Mouse (Mus musculus) G1E (cell line): ENCODE measurements around the gene Ncaph2. TPM values are rescaled to one million over a fixed set of nuclear protein-coding genes. Genes with fewer than 3 reads are reported as not detected.

Experiments used
- ATAC-seq: 2 replicates; pipeline ENCODE4 v1.8.0; 2016; ENCODE audit warnings: mild to moderate bottlenecking; ENCODE audit not compliant: insufficient number of reproducible peaks, poor library complexity, low FRiP score, severe bottlenecking; ENCODE audit errors: extremely low read depth
- DNase-seq: peaks from one replicate; pipeline ENCODE4 v3.0.0; 2012; ENCODE audit warnings: low spot score
- H3K27me3 ChIP-seq: 2 replicates; pipeline ENCODE4 v1.6.1; 2012; ENCODE audit warnings: mild to moderate bottlenecking, low read length, inconsistent platforms; ENCODE audit not compliant: insufficient read depth
- H3K36me3 ChIP-seq: replicated peaks from 2 replicates; pipeline ENCODE3; 2012; ENCODE audit warnings: mild to moderate bottlenecking, inconsistent platforms
- H3K4me1 ChIP-seq: 2 replicates; pipeline ENCODE4 v1.6.1; 2012; ENCODE audit warnings: low read depth, low read length, inconsistent platforms, mixed read lengths; ENCODE audit not compliant: insufficient read depth
- H3K4me3 ChIP-seq: 2 replicates; pipeline ENCODE4 v1.5.1; 2012; ENCODE audit warnings: low read depth, mild to moderate bottlenecking, inconsistent platforms, low read length, moderate library complexity, mixed read lengths
- H3K9me3 ChIP-seq: replicated peaks from 2 replicates; pipeline ENCODE4 v1.6.1; 2012; ENCODE audit warnings: inconsistent platforms
- CTCF ChIP-seq: IDR thresholded peaks from 2 replicates; pipeline ENCODE4 v1.5.1; 2012; ENCODE audit warnings: low read depth, low read length, inconsistent platforms, mixed read lengths
- GATA1 ChIP-seq: IDR thresholded peaks from 2 replicates; pipeline ENCODE4 v1.6.1; 2012; ENCODE audit warnings: borderline replicate concordance, low read length, inconsistent platforms, mixed read lengths
- GATA2 ChIP-seq: IDR thresholded peaks from 2 replicates; pipeline ENCODE4 v1.6.1; 2012; ENCODE audit warnings: low read depth, low read length, inconsistent platforms, borderline replicate concordance
- POLR2AphosphoS5 ChIP-seq: IDR thresholded peaks from 2 replicates; pipeline ENCODE4 v1.6.1; 2012; ENCODE audit warnings: low read depth, low read length, inconsistent platforms; ENCODE audit not compliant: insufficient replicate concordance
- TAL1 ChIP-seq: conservative IDR thresholded peaks from 2 replicates; pipeline ENCODE4 v1.6.1; 2012; ENCODE audit warnings: low read depth, low read length, inconsistent platforms, mixed read lengths
- polyA plus RNA-seq: library from polyadenylated mRNA; stranded (reverse); fragments of >175 nt; gene quantifications from 2 replicates; pipeline ENCODE4 v1.2.3, GENCODE M21; 2012
- total RNA-seq, 2 experiments: library from RNA; stranded (forward) in 1 of 2; stranded (reverse) in 1 of 2; fragments of 200-1000 nt in 1 of 2; fragments of >200 nt in 1 of 2; fragmentation: Nextera tagmentation in 1 of 2; gene quantifications; 2 replicates each; pipeline ENCODE4 v1.2.3; 2014 to 2017

Gene Ncaph2
- total and polyA plus RNA-seq, 3 experiments: 78.1 to 147 (median 130) TPM

DNA sequence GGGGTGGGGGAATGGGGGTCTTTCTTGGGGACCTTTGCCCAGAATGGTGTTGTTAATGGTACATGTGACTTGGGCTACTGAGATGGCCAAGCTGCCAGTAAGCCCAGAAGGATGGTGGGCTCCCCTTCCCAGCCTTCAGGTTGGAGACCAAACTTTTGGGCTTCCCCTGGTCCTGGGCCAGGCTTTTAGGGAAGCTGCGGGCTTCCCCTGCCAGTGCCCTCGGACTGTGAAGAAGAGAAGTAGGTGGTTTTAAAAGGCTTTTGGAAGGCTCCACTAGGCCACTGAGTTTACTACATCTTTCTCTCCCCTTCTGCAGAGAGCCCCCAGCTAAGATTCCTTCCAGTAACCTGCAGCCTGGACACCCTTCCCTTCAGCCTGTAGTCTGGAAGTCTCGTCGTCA is 31.9 kb upstream of the Ncaph2 start:
- Histone ChIP-seq H3K27me3 (peaks cover 48% of the 10 kb centered on the region), H3K9me3 (no peaks in the 10 kb centered on the region), H3K4me3 (no peak overlapping the region), H3K4me1 (peaks cover 6% of the 10 kb centered on the region; the same call in 1 of the 2 replicates), H3K36me3 (no peaks in the 10 kb centered on the region)
- no peak for DNase-seq
- TF ChIP-seq GATA2: no peak
- TF ChIP-seq CTCF: no peak
- TF ChIP-seq GATA1: no peak
- TF ChIP-seq TAL1: no peak
- no peak for TF ChIP-seq POLR2AphosphoS5
- no peak for ATAC-seq

DNA sequence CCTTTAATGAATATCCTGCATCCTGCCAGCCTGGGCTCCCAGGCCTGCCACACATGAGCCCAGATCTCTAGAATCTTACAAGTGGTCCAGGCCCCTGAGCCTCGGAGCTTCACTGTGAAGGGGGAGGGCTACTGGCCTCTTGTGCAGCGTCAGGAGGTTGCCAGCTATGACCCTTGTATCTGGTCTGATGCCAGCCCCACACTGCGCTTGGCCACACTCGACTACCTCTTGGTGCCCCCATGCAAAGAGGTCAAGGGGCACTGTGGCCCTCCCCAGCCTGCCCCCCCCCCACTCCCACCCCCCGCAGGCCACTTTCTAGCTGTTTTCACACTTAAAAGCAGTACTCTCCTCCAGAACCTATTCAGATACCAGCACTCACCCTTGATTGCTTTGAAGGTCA is 29.1 kb upstream of the Ncaph2 start:
- TF ChIP-seq CTCF (no peak), POLR2AphosphoS5 (no peak), TAL1 (no peak), GATA2 (no peak), GATA1 (no peak)
- H3K27me3 ChIP-seq: peaks cover 41% of the 10 kb centered on the region
- ATAC-seq: no peak
- no peak overlapping the region for H3K4me3 ChIP-seq
- H3K9me3 ChIP-seq: no peaks in the 10 kb centered on the region
- DNase-seq: no peak
- no peaks in the 10 kb centered on the region; the same call in 1 of the 2 replicates for H3K4me1 ChIP-seq
- no peaks in the 10 kb centered on the region for H3K36me3 ChIP-seq

DNA sequence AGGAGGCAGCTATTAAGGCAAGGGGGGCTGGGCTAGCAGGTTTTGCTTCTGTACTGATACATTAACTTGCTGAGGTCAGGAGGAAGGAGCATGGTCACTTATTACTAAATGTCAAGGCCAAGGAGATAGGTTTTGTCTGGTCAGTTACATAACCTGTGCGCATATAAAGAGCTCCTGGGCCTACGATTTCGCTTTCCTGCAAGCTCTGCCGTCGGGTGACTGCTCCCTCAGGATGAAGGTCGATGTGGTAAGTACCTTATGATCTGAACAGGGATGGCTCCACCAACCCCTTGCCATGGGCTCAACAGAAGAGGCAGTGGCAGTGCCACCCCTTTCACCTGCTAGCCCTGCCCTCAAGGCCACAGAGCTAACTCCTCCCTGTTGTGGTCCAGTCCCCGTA is 21.2 kb upstream of the Ncaph2 start, which contains the start of gene Miox:
Miox (plus strand) TSS at position 128 of the 400 bp plus-strand sequence.
- no peak within 1 kb of the TSS for H3K4me3 ChIP-seq
- no peak for ATAC-seq
- H3K9me3 ChIP-seq: no peaks in the 10 kb centered on the region
- H3K4me1 ChIP-seq: no peaks in the 10 kb centered on the region
- H3K27me3 ChIP-seq: peaks cover 27% of the 10 kb centered on the region
- TF ChIP-seq GATA1: no peak
- TF ChIP-seq TAL1: no peak
- no peak for TF ChIP-seq CTCF
- TF ChIP-seq POLR2AphosphoS5: no peak
- no peak for TF ChIP-seq GATA2
- DNase-seq: no peak
- H3K36me3 ChIP-seq: no peaks in the 10 kb centered on the region

DNA sequence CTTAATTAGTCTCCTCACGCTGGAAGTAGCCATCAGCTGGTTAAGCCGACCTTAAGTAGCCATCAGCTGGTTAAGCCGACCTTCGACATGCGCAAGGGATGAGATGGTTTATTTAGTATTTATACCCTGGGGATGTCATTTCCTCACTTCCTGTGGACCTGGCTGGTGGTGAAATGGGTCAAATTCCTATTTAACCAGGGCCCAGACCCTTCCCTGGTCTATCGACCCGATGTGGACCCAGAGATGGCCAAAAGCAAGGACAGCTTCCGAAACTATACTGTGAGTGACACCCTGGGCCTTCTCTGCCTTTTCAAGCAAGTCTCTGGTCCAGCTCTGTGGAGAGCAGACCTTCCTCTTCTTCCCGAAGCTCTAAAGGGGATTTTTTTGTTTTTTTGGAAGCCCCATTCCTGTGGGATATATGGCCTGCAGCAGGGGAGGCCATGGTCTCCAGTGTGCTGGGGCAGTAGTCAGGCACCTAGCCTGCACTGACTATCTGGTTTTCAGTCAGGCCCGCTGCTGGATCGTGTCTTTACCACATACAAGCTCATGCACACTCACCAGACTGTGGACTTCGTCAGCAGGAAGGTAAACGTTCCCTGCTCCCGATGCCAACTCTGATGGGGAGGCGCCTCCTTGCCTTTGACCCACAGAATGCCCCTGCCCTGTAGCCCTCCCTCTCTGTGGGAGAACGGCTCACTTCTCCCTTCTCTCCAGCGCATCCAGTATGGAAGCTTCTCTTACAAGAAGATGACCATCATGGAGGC is 20.6 kb upstream of the Ncaph2 start:
- no peaks in the 10 kb centered on the region for H3K9me3 ChIP-seq
- ATAC-seq: no peak
- peaks cover 27% of the 10 kb centered on the region for H3K27me3 ChIP-seq
- H3K36me3 ChIP-seq: no peaks in the 10 kb centered on the region
- peaks cover 5% of the 10 kb centered on the region for H3K4me1 ChIP-seq
- DNase-seq: no peak
- no peak overlapping the region for H3K4me3 ChIP-seq
- no peak for TF ChIP-seq CTCF
- no peak for TF ChIP-seq POLR2AphosphoS5
- no peak for TF ChIP-seq TAL1
- no peak for TF ChIP-seq GATA1
- TF ChIP-seq GATA2: no peak

DNA sequence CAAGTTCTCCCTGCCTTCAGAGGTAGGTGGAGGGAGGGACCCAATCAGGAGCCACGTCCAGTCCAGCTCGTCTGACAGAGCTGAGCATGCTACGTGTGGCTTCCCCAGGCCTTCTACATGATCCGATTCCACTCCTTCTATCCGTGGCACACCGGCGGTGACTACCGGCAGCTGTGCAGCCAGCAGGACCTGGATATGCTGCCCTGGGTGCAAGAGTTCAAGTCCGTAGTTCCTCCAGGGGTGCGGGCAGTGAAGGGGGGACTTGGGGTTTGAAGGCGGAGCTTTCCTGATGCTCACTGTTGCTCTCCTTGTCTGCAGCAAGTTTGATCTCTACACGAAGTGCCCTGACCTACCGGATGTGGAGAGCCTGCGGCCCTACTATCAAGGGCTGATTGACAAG is 19.1 kb upstream of the Ncaph2 start:
- Histone ChIP-seq H3K4me3 (no peak overlapping the region), H3K27me3 (peaks cover 32% of the 10 kb centered on the region), H3K36me3 (no peaks in the 10 kb centered on the region), H3K9me3 (no peaks in the 10 kb centered on the region), H3K4me1 (peaks cover 7% of the 10 kb centered on the region)
- ATAC-seq (no peak), DNase-seq (no peak)
- TF ChIP-seq GATA2 (no peak), GATA1 (no peak), POLR2AphosphoS5 (no peak), TAL1 (no peak), CTCF (no peak)

DNA sequence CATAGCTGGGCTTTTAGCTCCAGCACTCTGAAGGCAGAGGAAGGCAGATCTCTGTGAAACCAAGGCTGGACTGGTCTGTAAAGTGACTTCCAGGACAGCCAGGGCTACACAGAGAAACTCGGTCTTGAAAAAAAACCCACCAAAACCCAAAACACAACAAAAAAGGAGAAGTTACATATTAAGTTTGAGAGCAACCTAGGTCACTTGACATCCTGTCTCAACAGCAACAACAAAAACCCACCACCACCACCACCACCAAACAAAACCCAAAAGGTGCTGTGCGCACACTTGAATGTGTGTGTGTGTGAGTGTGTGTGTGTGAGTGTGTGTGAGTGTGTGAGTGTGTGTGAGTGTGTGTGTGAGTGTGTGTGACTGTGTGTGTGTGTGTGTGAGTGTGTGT is 15.8 kb upstream of the Ncaph2 start:
- DNase-seq: no peak
- H3K4me3 ChIP-seq: peak overlapping the region; percentile 13; the same call in 1 of the 2 replicates
- H3K4me1 ChIP-seq: peaks cover 7% of the 10 kb centered on the region
- no peak for TF ChIP-seq POLR2AphosphoS5
- TF ChIP-seq TAL1: no peak
- TF ChIP-seq GATA1: no peak
- TF ChIP-seq GATA2: no peak
- no peak for TF ChIP-seq CTCF
- ATAC-seq: no peak
- no peaks in the 10 kb centered on the region for H3K36me3 ChIP-seq
- H3K9me3 ChIP-seq: no peaks in the 10 kb centered on the region
- peaks cover 26% of the 10 kb centered on the region for H3K27me3 ChIP-seq
